Mouse (Mus musculus): ENCODE results near the gene Sphk2. TPM values are rescaled to one million over a fixed set of nuclear protein-coding genes. Genes with fewer than 3 reads are reported as not detected.
"Not testable (repeated sequence)": the region's sequence is repeated elsewhere in the genome, so short reads cannot be mapped to it uniquely, and the experiment has no call there.

Sphk2 gene
- polyA plus RNA-seq, 1 experiment from 2014 or later = 15.6 TPM

DNA sequence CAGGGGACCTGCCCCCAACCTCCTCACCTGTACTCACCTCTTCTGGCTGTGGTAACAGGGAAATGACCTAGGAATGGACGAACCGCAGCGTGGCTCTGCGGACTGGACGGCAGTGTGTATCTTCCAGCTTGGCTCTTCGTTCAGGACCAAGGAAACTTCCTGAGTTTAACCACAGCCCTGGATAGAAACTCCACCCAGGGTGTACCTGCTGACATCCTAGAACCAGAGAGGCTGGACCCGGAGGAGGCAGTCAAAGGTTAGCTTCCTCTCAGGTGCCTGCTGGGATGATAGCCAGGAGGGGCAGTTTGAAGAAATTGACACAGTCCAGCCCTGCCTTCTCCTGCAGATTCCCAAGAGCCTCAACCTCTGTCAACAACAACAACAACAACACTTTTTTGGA is 51.6 kb downstream of the Sphk2 start, which contains the start of gene Fut2:
Gene Fut2, minus strand, starts transcription at position 234 of the 400 bp plus-strand sequence.
- ATAC-seq (ENCODE audit: low read depth) = no peak
- no peaks in the 10 kb centered on the region for H3K4me1 ChIP-seq (ENCODE audit: control insufficient read depth, insufficient read depth, low read length)
- no peak within 1 kb of the TSS for H3K4me3 ChIP-seq (ENCODE audit: low read depth, low read length)
- H3K4me2 ChIP-seq (ENCODE audit: low read depth, low read length) = no peak within 1 kb of the TSS
- no peak within 1 kb of the TSS for H3K27ac ChIP-seq (ENCODE audit: low read depth, low read length)
- 86% methylated on average over 7 of the region's 7 CpGs for WGBS
- H3K9me3 ChIP-seq (ENCODE audit: control insufficient read depth, low read length) = no peaks in the 10 kb centered on the region
- no peak within 1 kb of the TSS for H3K9ac ChIP-seq (replicated peaks; ENCODE audit: low read depth, low read length)
- no peaks in the 10 kb centered on the region for H3K27me3 ChIP-seq (ENCODE audit: control insufficient read depth, insufficient read depth, low read length)
- no peaks in the 10 kb centered on the region for H3K36me3 ChIP-seq (ENCODE audit: control insufficient read depth, insufficient read depth, low read length)

GRCm38 (mm10) chr7:45665303-45666138 is 52.3 kb downstream of the Sphk2 start:
- Histone ChIP-seq H3K27ac (ENCODE audit: low read depth, low read length) (no peak overlapping the region), H3K4me1 (ENCODE audit: control insufficient read depth, insufficient read depth, low read length) (no peaks in the 10 kb centered on the region), H3K36me3 (ENCODE audit: control insufficient read depth, insufficient read depth, low read length) (no peaks in the 10 kb centered on the region), H3K4me3 (ENCODE audit: low read depth, low read length) (no peak overlapping the region), H3K9ac (replicated peaks; ENCODE audit: low read depth, low read length) (no peak overlapping the region), H3K27me3 (ENCODE audit: control insufficient read depth, insufficient read depth, low read length) (no peaks in the 10 kb centered on the region), H3K4me2 (ENCODE audit: low read depth, low read length) (no peak overlapping the region), H3K9me3 (ENCODE audit: control insufficient read depth, low read length) (no peaks in the 10 kb centered on the region)
- ATAC-seq (ENCODE audit: low read depth) = no peak
- 63% methylated on average over 13 of the region's 13 CpGs for WGBS

GRCm38 (mm10) chr7:45661702-45662101 is 56.1 kb downstream of the Sphk2 start:
- not testable (repeated sequence) for H3K4me2 ChIP-seq (ENCODE audit: low read depth, low read length); H3K4me1 ChIP-seq (ENCODE audit: control insufficient read depth, insufficient read depth, low read length); H3K9ac ChIP-seq (replicated peaks; ENCODE audit: low read depth, low read length); ATAC-seq (ENCODE audit: low read depth); H3K27me3 ChIP-seq (ENCODE audit: control insufficient read depth, insufficient read depth, low read length); H3K27ac ChIP-seq (ENCODE audit: low read depth, low read length); H3K36me3 ChIP-seq (ENCODE audit: control insufficient read depth, insufficient read depth, low read length); H3K9me3 ChIP-seq (ENCODE audit: control insufficient read depth, low read length); H3K4me3 ChIP-seq (ENCODE audit: low read depth, low read length)
- WGBS = 87% methylated on average over 6 of the region's 6 CpGs

DNA sequence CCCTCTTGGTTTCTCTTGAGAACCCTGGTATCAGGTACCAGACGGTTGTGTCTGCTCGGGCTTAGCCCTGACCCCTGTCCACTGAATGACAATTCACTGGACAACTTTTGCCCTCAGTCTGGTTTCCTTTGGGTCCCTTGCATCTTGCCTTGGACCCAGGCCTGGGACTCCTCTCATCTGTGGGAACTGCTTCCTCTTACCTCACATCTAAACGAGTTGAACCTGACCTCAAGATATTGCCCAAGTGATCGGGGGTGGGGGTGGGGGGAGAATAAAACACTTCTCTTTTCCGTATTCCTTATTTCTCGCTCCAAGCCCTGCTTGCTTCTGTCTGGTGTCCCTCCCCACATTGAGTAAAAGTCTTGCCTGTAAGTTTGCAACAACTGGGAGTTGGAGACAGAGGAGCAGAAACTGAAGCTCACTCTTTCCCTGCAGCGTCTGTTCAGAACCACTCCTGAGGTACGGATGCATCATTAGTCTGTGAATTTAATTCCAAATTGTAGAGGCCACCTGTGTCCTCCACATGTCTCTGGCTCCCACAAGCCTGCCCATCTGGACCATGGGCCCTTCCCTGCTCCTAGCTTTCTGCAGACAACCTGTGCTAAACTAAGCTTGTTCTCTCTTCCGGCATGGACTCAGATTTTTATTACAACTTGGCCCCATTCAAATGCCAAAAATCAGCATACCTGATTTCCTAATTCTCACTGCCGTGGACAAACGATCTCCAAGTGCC is 56.9 kb downstream of the Sphk2 start:
- WGBS = 84% methylated on average over 11 of the region's 11 CpGs
- Histone ChIP-seq H3K27ac (ENCODE audit: low read depth, low read length) (no peak overlapping the region), H3K36me3 (ENCODE audit: control insufficient read depth, insufficient read depth, low read length) (no peaks in the 10 kb centered on the region), H3K4me2 (ENCODE audit: low read depth, low read length) (no peak overlapping the region), H3K9ac (replicated peaks; ENCODE audit: low read depth, low read length) (no peak overlapping the region), H3K9me3 (ENCODE audit: control insufficient read depth, low read length) (no peaks in the 10 kb centered on the region), H3K27me3 (ENCODE audit: control insufficient read depth, insufficient read depth, low read length) (no peaks in the 10 kb centered on the region), H3K4me3 (ENCODE audit: low read depth, low read length) (no peak overlapping the region), H3K4me1 (ENCODE audit: control insufficient read depth, insufficient read depth, low read length) (no peaks in the 10 kb centered on the region)
- ATAC-seq (ENCODE audit: low read depth) = no peak

Other genes with a start within 250 kb of the Sphk2 start
- gene Tulp2, start 236.1 kb downstream of the Sphk2 start, polyA plus RNA-seq (2014; fragmentation: Nextera tagmentation; extraction: Ambion mirVana) = 0.17 and 0.31 TPM in 2 replicates
- not detected in 2 replicates for gene Gm45808, start 231.2 kb downstream of the Sphk2 start, polyA plus RNA-seq (2014; fragmentation: Nextera tagmentation; extraction: Ambion mirVana)
- gene Dhdh, start 229.2 kb downstream of the Sphk2 start, polyA plus RNA-seq (2014; fragmentation: Nextera tagmentation; extraction: Ambion mirVana) = 4.0 and 4.6 TPM in 2 replicates
- gene Nucb1, start 207.6 kb downstream of the Sphk2 start, polyA plus RNA-seq (2014; fragmentation: Nextera tagmentation; extraction: Ambion mirVana) = 115 and 134 TPM in 2 replicates
- 14.0 and 14.2 TPM in 2 replicates for gene Ppp1r15a, start 191.7 kb downstream of the Sphk2 start, polyA plus RNA-seq (2014; fragmentation: Nextera tagmentation; extraction: Ambion mirVana)
- gene Plekha4, start 191.7 kb downstream of the Sphk2 start, polyA plus RNA-seq (2014; fragmentation: Nextera tagmentation; extraction: Ambion mirVana) = 0.54 and 3.2 TPM in 2 replicates
- gene Hsd17b14, start 163.1 kb downstream of the Sphk2 start, polyA plus RNA-seq (2014; fragmentation: Nextera tagmentation; extraction: Ambion mirVana) = 0.40 and 0.60 TPM in 2 replicates
- 15.8 and 19.2 TPM in 2 replicates for gene Bcat2, start 147.8 kb downstream of the Sphk2 start, polyA plus RNA-seq (2014; fragmentation: Nextera tagmentation; extraction: Ambion mirVana)
- gene Fgf21, start 102.5 kb downstream of the Sphk2 start, polyA plus RNA-seq (2014; fragmentation: Nextera tagmentation; extraction: Ambion mirVana) = not detected in 2 replicates
- not detected in 2 replicates for gene Fut1, start 100.7 kb downstream of the Sphk2 start, polyA plus RNA-seq (2014; fragmentation: Nextera tagmentation; extraction: Ambion mirVana)
- gene Izumo1, start 96.2 kb downstream of the Sphk2 start, polyA plus RNA-seq (2014; fragmentation: Nextera tagmentation; extraction: Ambion mirVana) = not detected in 2 replicates
- 12.8 and 14.2 TPM in 2 replicates for gene Rasip1, start 90.5 kb downstream of the Sphk2 start, polyA plus RNA-seq (2014; fragmentation: Nextera tagmentation; extraction: Ambion mirVana)
- 2.6 and 3.0 TPM in 2 replicates for gene Mamstr, start 78.0 kb downstream of the Sphk2 start, polyA plus RNA-seq (2014; fragmentation: Nextera tagmentation; extraction: Ambion mirVana)
- 0.15 and 0.51 TPM in 2 replicates for gene Fut2, start 51.6 kb downstream of the Sphk2 start, polyA plus RNA-seq (2014; fragmentation: Nextera tagmentation; extraction: Ambion mirVana)
- 1.8 TPM in 1 of 2 replicates, not detected in the other for gene Ntn5, start 34.0 kb downstream of the Sphk2 start, polyA plus RNA-seq (2014; fragmentation: Nextera tagmentation; extraction: Ambion mirVana)
- 0.13 and 0.54 TPM in 2 replicates for gene Sec1, start 23.6 kb downstream of the Sphk2 start, polyA plus RNA-seq (2014; fragmentation: Nextera tagmentation; extraction: Ambion mirVana)
- 31.9 and 32.8 TPM in 2 replicates for gene Car11, start 18.2 kb downstream of the Sphk2 start, polyA plus RNA-seq (2014; fragmentation: Nextera tagmentation; extraction: Ambion mirVana)
- 2.5 and 2.6 TPM in 2 replicates for gene Dbp, start 12.9 kb downstream of the Sphk2 start, polyA plus RNA-seq (2014; fragmentation: Nextera tagmentation; extraction: Ambion mirVana)
- 603 and 609 TPM in 2 replicates for gene Rpl18, start 2.5 kb downstream of the Sphk2 start, polyA plus RNA-seq (2014; fragmentation: Nextera tagmentation; extraction: Ambion mirVana)
- 0.17 and 0.24 TPM in 2 replicates for gene Fam83e, start 3.2 kb upstream of the Sphk2 start, polyA plus RNA-seq (2014; fragmentation: Nextera tagmentation; extraction: Ambion mirVana)
- not detected in 2 replicates for gene Spaca4, start 7.8 kb upstream of the Sphk2 start, polyA plus RNA-seq (2014; fragmentation: Nextera tagmentation; extraction: Ambion mirVana)
- gene Lmtk3, start 65.7 kb upstream of the Sphk2 start, polyA plus RNA-seq (2014; fragmentation: Nextera tagmentation; extraction: Ambion mirVana) = 21.2 and 32.3 TPM in 2 replicates
- gene Sult2b1, start 66.7 kb upstream of the Sphk2 start, polyA plus RNA-seq (2014; fragmentation: Nextera tagmentation; extraction: Ambion mirVana) = 6.8 and 9.7 TPM in 2 replicates
- 223 and 266 TPM in 2 replicates for gene Cyth2, start 96.6 kb upstream of the Sphk2 start, polyA plus RNA-seq (2014; fragmentation: Nextera tagmentation; extraction: Ambion mirVana)
- gene Kcnj14, start 106.8 kb upstream of the Sphk2 start, polyA plus RNA-seq (2014; fragmentation: Nextera tagmentation; extraction: Ambion mirVana) = 1.1 and 1.3 TPM in 2 replicates
- 39.0 and 40.5 TPM in 2 replicates for gene Grwd1, start 112.9 kb upstream of the Sphk2 start, polyA plus RNA-seq (2014; fragmentation: Nextera tagmentation; extraction: Ambion mirVana)
- gene Kdelr1, start 154.8 kb upstream of the Sphk2 start, polyA plus RNA-seq (2014; fragmentation: Nextera tagmentation; extraction: Ambion mirVana) = 67.9 and 98.6 TPM in 2 replicates
- gene Grin2d, start 160.4 kb upstream of the Sphk2 start, polyA plus RNA-seq (2014; fragmentation: Nextera tagmentation; extraction: Ambion mirVana) = 3.4 and 4.3 TPM in 2 replicates
- 0.37 TPM in 1 of 2 replicates, not detected in the other for gene Syngr4, start 178.7 kb upstream of the Sphk2 start, polyA plus RNA-seq (2014; fragmentation: Nextera tagmentation; extraction: Ambion mirVana)
- gene Tmem143, start 178.9 kb upstream of the Sphk2 start, polyA plus RNA-seq (2014; fragmentation: Nextera tagmentation; extraction: Ambion mirVana) = 4.0 and 4.8 TPM in 2 replicates
- 5.3 and 36.4 TPM in 2 replicates for gene Emp3, start 203.4 kb upstream of the Sphk2 start, polyA plus RNA-seq (2014; fragmentation: Nextera tagmentation; extraction: Ambion mirVana)
- gene Ccdc114, start 206.1 kb upstream of the Sphk2 start, polyA plus RNA-seq (2014; fragmentation: Nextera tagmentation; extraction: Ambion mirVana) = 3.8 and 4.0 TPM in 2 replicates